24 mouse cellular contexts compared by ENCODE assay signal in genomic region chr5:96238797-96239196, GRCm38 (mm10).
"Had no signal": no experiment of that assay in that cellular context is flagged by ENCODE, and none has a peak within 500 bp of the region (broad histone marks: within the 10 kb centered on the region; RNA-seq: fewer than 3 reads in every experiment).

No protein-coding gene starts in this region.

- ATAC-seq: intestine, embryonic 15.5 days; liver, embryonic 12.5 days; midbrain, embryonic 15.5 days had no signal

- H3K4me2 ChIP-seq: intestine, embryonic 15.5 days; limb, embryonic 13.5 days; liver, embryonic 12.5 days; liver, embryonic 15.5 days; lung, embryonic 15.5 days; midbrain, embryonic 12.5 days; midbrain, embryonic 15.5 days; neural tube, embryonic 12.5 days; neural tube, embryonic 15.5 days; stomach, embryonic 15.5 days had no signal

- DNase-seq: kidney, adult 11 months; kidney, adult 9 months; kidney, postnatal 25 days; layer of hippocampus, adult 9-11 months; liver; lung, adult 18-20 months; lung, postnatal 10 days; lung, postnatal 36 days; right cerebral cortex, adult 18-20 months; right cerebral cortex, postnatal 14 days; spleen, adult 18-20 months had no signal

- H3K27me3 ChIP-seq: intestine, embryonic 15.5 days; limb, embryonic 13.5 days; liver, embryonic 12.5 days; liver, embryonic 15.5 days; lung, embryonic 15.5 days; midbrain, embryonic 12.5 days; midbrain, embryonic 15.5 days; neural tube, embryonic 12.5 days; neural tube, embryonic 15.5 days; stomach, embryonic 15.5 days had no signal

- H3K9me3 ChIP-seq: intestine, embryonic 15.5 days; limb, embryonic 10.5 days; limb, embryonic 13.5 days; liver, embryonic 12.5 days; liver, embryonic 15.5 days; lung, embryonic 15.5 days; midbrain, embryonic 12.5 days; midbrain, embryonic 15.5 days; neural tube, embryonic 12.5 days; neural tube, embryonic 15.5 days; stomach, embryonic 15.5 days had no signal

- H3K4me3 ChIP-seq: intestine, embryonic 15.5 days; layer of hippocampus, adult 2 months; limb, embryonic 10.5 days; limb, embryonic 13.5 days; liver, embryonic 12.5 days; liver, embryonic 15.5 days; lung, embryonic 15.5 days; midbrain, embryonic 12.5 days; midbrain, embryonic 15.5 days; myocyte; neural tube, embryonic 12.5 days; neural tube, embryonic 15.5 days; stomach, embryonic 15.5 days had no signal

- H3K4me1 ChIP-seq: intestine, embryonic 15.5 days; limb, embryonic 10.5 days; limb, embryonic 13.5 days; liver, embryonic 12.5 days; liver, embryonic 15.5 days; lung, embryonic 15.5 days; midbrain, embryonic 12.5 days; midbrain, embryonic 15.5 days; neural tube, embryonic 12.5 days; neural tube, embryonic 15.5 days; stomach, embryonic 15.5 days had no signal

- H3K27ac ChIP-seq: intestine, embryonic 15.5 days; layer of hippocampus, adult 2 months; limb, embryonic 10.5 days; limb, embryonic 13.5 days; liver, embryonic 12.5 days; liver, embryonic 15.5 days; lung, embryonic 15.5 days; midbrain, embryonic 12.5 days; midbrain, embryonic 15.5 days; neural tube, embryonic 12.5 days; neural tube, embryonic 15.5 days; stomach, embryonic 15.5 days had no signal

- H3K9ac ChIP-seq: intestine, embryonic 15.5 days; limb, embryonic 13.5 days; liver, embryonic 12.5 days; liver, embryonic 15.5 days; lung, embryonic 15.5 days; midbrain, embryonic 12.5 days; midbrain, embryonic 15.5 days; neural tube, embryonic 12.5 days; neural tube, embryonic 15.5 days; stomach, embryonic 15.5 days had no signal
